Mouse (Mus musculus): ENCODE data around the gene Hmg20b. TPM values are rescaled to one million over a fixed set of nuclear protein-coding genes. Genes with fewer than 3 reads are reported as not detected.
A peak's percentile ranks its signal among the peaks of the same experiment; 100 is the strongest.

The Hmg20b gene
- 10 to 100 TPM; 21.4 to 23.3 TPM for total RNA-seq (2021)
- long read RNA-seq, experiment 1, transcript Hmg20b-201 (9 exons, 1,621 nt), result minor isoform, 10 of 39 reads
- long read RNA-seq, experiment 1, transcript Hmg20b-202 (10 exons, 1,463 nt), result major isoform, 14 of 39 reads
- long read RNA-seq, experiment 1, partial matches to known transcripts, result 2 of 39 reads
- long read RNA-seq, experiment 1, other reads (novel, unspliced or antisense), result 8 of 39 reads
- long read RNA-seq, experiment 2, transcript Hmg20b-201 (9 exons, 1,621 nt), result major isoform, 9 of 20 reads
- long read RNA-seq, experiment 2, transcript Hmg20b-202 (10 exons, 1,463 nt), result minor isoform, 6 of 20 reads
- long read RNA-seq, experiment 2, partial matches to known transcripts, result 0 of 20 reads
- long read RNA-seq, experiment 2, other reads (novel, unspliced or antisense), result 3 of 20 reads

DNA sequence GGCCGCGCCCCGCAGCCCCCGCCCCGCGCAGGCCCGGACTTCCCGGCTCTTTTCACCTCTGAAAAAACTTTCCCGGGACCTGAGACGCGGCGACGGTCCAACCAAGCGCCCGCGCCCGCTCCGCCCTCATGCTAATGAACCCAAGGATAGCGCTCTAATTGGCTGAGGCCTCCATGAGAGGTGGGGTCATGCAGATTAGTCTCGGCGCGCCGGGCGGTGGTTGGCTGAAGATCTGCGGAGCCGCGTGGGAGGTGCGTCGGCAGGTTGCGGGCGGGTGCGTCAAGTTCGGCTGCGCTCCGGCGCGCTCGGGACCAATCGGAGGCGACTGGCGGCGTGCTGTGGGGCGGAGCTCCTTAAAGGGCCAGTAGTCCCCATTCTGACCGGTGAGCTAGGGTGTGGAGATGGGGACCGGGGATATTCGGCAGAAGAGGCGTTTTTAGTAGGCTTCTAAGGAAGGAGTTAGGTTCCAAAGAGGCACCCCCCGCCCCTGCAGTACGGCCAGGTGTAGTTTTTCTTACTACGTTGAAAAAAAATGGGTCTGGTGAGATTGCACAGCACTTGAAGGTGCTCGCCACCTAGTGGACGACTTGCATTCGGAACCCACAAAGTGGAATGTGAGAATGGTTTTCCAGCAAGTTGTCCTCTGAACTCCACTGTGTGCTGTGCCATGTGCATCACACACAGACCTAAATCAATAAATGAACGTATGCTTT, at the start of gene Hmg20b:
Gene Hmg20b, minus strand, starts transcription at position 130 of the 713 bp plus-strand sequence.
- intact Hi-C loops (cut with DNase I), result no loop called here
- DNase-seq (ENCODE audit: low spot score in 2 of 2), result peak; percentile 100

DNA sequence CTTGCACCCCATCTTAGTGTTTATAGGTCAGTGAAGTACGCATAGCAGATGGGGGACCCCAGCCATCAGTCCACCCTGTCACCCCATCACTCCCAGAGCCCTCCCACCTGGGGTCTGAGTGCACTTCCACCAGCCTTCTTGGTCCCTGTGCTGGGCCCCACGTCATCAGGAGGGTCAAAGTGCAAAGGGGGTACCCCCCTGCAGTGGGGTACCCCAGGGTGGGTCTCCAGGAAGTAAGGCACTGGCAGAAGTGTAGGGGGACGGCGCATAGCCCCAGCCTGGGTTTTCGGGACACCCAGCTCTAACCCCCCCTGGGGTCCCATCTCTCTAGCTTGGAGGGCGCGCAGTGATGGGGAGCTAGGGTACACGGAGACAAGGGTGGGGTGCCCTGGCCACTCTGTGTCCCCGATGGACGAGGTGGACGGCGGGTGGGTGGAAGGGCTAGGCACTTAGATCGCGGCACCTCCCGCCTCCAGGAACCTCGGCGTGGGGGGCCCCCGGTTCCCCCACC, 49.6 kb upstream of the Hmg20b start:
- no peak for DNase-seq (ENCODE audit: low spot score in 2 of 2)
- intact Hi-C loops (cut with DNase I), result loop anchor here (10.0 kb wide), 1 partner anchor 155 kb away; the partner anchor contains the start of gene Aes

DNA sequence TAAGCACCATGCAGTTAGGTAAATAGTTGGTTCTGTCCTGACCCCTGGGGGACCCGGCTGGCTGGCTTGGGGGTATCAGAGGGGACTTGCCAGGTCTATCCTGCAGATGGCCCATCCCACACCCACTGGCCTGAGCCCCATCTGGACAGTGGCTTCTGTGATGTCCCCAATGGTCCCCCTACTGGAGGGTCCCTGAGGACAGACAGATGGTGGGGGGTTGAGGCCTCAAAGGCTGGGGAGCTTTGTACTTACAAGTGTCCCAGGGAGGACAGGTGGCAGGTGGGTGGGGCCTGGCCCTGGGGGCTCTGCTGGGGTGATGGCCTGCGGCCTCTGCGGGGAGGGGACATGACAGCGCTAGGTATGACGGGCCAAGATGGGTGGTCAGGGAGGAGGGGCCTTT, 49.0 kb upstream of the Hmg20b start:
- no peak for DNase-seq (ENCODE audit: low spot score in 2 of 2)
- intact Hi-C loops (cut with DNase I), result loop anchor here (10.0 kb wide), 1 partner anchor 156 kb away; the partner anchor contains the start of gene Aes

DNA sequence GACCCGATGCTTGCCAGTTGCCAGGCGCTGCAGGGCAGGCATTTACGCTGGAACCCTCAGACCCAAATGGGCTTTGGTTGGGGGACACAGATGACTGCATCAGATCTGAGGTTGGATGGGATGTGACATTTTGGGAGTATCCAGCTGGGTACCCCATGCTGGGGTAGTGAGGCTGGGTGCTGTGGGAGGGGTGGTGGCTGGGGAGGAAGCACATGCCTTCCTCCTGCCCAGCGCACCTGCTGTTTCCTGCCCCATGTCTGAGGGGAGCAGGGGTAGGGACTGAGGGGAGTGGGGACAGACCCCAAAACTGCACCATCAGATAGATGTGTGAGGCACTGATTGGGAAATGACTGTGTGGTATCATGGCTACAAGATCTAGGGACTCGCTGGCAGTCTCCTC, 46.5 kb upstream of the Hmg20b start:
- intact Hi-C loops (cut with DNase I), result loop anchor here (10.0 kb wide), 1 partner anchor 158 kb away; the partner anchor contains the start of gene Aes
- no peak for DNase-seq (ENCODE audit: low spot score in 2 of 2)

DNA sequence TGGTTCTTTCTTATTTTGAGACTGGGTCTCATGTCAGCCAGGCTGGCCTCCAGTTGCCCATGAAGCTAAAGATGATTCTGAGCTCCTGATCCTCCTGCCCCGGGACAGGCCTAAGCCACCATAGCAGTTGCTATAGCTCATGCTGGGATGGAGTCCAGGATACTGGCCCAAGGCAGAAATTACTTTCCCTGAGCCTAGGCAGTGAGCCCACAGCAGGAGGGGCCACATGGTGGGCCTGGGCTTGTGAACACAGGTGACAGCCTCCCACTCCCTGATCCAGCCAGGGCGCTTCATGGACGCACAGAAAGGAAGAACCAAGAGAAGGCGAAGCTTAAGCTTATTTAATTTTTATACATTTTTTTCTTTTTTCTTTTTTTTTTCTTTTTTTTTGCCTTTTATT, 45.6 kb upstream of the Hmg20b start:
- intact Hi-C loops (cut with DNase I), result loop anchor here (2.0 to 10.0 kb wide), 2 partner anchors 55 to 159 kb away; partner anchors contain the start of gene Aes

DNA sequence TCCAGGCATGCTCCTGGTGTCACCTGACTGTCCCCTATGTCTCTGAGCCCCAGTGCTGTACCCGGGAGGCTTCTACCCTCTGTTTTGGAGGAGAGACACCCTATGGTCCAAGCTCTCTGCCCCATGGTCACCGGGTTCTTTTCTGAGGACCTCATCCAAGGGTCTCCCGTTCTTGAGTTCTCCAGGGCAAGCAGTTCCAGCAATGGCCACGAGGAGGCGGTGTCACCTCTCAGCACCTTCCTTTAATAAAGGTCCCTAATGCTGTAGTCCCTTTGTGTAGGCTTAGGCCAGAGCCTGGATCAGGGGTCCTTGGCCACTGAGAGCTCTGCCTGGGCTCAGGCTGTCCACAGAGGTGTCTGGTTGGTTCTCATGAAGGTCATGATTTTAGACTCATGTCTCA, 44.8 kb upstream of the Hmg20b start:
- peak; percentile 55 to 74 for DNase-seq (ENCODE audit: low spot score in 2 of 2)
- intact Hi-C loops (cut with DNase I), result loop anchor here (2.0 to 10.0 kb wide), 2 partner anchors 56 to 160 kb away; partner anchors contain the start of gene Aes

More for the DNA sequence above, 45.6 kb upstream of the Hmg20b start:
- no peak for DNase-seq (ENCODE audit: low spot score in 2 of 2)

DNA sequence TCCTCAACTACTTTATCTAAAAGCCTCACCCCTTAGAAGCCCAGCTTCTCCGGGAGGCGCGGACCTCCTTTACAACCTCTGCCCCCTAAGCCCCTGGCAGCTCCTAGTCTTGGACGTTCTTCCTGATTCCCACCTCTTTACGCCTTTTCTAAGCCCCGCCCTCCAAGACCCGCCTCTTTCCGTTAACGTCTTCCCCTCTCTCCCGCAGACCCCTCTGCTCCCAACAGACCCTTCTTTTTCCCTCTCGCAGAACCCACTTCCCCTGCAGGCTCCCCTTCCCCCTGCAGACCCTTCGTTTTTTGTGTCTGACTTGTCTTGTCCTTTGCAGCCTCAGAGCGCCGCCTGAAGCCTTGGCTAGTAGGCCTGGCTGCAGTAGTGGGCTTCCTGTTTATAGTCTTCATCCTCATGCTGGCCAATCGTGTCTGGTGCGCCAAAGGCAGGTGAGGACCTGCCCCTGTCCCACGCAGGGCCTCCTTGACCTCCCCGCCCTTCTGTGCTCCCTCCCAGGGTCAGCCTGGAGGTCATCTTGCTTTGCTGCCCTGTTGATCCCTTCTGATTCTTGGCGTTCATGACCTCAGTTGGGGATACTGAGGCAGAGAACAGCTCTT, 43.3 kb upstream of the Hmg20b start:
- no peak for DNase-seq (ENCODE audit: low spot score in 2 of 2)
- intact Hi-C loops (cut with DNase I), result loop anchor here (2.0 to 10.0 kb wide), 2 partner anchors 57 to 161 kb away; partner anchors contain the start of gene Aes

DNA sequence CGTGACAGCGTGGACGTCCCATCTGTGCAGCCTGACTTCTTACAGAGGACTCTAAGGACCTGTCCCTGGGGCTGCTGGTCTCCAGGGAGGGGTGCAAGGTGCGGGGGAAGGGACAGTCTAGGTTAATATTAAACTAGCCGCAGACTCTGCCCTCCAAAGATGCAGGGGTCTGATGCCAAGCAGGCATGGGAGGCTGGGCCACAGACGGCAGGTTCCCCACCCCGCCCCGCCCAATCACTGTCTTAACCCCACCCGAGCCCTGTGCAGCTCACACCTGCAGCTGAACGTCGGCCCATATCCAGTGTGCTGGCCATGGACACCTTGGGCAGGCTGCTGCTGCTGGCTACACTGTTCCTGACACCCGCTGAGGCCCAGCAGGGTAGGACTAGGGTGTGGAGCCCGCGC, 42.5 kb upstream of the Hmg20b start, which contains the start of gene Smim24:
Gene Smim24, plus strand, starts transcription at position 271 of the 405 bp plus-strand sequence.
- no peak for DNase-seq (ENCODE audit: low spot score in 2 of 2)
- intact Hi-C loops (cut with DNase I), result loop anchor here (10.0 kb wide), 1 partner anchor 162 kb away; the partner anchor contains the start of gene Aes

DNA sequence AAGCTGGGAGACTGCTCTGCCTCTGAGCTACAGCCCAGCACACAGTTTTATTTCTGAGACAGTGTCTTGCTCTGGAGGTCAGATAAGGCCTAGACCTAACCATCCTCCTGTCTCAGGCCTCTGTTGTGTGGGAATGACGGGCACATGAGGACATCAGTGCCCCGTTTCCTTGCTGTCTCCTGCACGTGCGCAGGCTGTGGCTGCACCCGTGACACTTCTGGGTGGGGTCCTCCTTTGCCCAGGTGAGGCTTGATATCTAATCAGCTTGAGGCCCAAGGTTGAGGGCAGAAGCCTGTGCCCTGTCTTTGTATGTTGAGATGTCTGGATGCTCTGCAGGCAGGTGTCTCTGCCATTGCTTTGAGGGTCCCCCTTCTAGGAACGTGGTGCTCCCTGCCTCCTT, 42.0 kb upstream of the Hmg20b start:
- intact Hi-C loops (cut with DNase I), result loop anchor here (10.0 kb wide), 1 partner anchor 163 kb away; the partner anchor contains the start of gene Aes
- DNase-seq (ENCODE audit: low spot score in 2 of 2), result no peak

DNA sequence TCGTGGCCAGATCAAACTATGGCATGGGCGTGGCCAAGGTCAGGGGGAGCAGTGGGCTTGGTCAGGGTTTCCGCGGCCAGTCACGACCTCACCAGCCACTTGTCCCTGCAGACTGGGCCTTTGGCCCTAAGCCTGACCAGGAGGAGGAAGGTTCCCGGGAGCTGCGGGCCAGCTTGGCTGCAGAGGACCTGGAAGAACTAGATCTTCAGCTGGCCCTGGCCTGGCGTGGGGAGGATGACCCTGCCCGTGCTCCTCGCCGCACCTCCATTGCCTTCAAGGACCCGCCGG, 40.3 kb upstream of the Hmg20b start:
- intact Hi-C loops (cut with DNase I), result loop anchor here (10.0 kb wide), 1 partner anchor 164 kb away; the partner anchor contains the start of gene Aes
- DNase-seq (ENCODE audit: low spot score in 2 of 2), result no peak

DNA sequence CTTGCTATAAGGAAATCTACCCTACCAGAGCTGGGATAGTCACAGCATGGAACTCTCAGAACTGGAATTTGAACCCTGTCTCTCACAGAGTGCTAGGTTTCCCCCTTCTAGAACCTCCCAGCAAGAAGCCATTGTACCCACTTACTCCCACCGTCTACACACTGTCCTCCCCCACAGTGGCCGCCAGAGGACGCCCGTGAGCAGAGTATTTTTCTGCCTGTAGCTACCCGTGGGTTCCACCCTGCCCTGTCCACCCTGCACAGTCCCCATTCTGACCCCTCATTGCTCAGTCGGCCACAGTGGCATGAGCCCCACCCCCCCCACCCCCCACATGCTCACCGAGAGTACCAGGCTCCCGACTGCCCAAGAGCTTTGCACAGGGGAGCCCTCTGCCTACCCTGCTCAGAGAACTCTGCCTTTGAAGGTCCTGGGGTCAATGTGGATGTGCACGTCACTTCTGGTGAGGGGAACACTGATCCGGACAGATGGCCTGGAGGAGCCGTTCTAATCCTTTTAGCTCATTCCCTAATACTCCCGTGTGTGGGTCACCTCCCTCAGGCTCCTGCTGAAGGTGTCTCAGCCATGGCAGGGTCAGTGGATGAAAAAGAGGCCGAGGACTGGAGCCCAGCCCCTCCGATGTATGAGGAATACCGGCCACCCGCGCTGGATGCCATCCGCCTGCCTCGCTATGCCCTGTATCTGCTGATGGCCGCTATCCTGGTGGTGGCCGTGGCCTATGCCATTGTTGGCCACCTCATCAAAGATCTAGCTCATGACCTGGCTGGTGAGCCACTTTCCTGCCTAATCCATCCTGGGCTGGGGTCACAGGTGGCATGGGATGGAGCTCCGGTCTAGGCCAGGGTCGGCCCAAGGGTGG, 39.8 kb upstream of the Hmg20b start:
- intact Hi-C loops (cut with DNase I), result loop anchor here (10.0 kb wide), 1 partner anchor 165 kb away; the partner anchor contains the start of gene Aes
- peak; percentile 71 to 77 for DNase-seq (ENCODE audit: low spot score in 2 of 2)

DNA sequence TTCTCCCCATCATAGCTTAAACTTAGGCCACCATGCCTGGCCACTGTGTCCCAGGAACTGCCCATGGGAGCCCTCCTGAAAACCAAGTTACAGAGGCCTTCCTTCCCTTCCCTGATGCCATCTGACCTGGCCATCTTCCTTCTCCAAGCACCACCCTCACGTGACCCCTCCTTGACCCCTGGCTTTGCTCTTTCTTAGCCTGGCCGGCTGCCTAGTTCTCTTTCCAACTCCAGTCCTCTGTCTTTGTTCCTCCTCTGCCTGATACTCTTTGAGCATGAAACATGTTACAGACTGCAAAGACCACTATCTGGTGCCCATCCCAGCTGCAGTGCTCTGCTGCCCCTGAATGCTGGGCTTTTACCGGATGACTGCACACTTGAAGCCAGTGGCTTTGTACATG, 39.1 kb upstream of the Hmg20b start:
- intact Hi-C loops (cut with DNase I), result no loop called here

DNA sequence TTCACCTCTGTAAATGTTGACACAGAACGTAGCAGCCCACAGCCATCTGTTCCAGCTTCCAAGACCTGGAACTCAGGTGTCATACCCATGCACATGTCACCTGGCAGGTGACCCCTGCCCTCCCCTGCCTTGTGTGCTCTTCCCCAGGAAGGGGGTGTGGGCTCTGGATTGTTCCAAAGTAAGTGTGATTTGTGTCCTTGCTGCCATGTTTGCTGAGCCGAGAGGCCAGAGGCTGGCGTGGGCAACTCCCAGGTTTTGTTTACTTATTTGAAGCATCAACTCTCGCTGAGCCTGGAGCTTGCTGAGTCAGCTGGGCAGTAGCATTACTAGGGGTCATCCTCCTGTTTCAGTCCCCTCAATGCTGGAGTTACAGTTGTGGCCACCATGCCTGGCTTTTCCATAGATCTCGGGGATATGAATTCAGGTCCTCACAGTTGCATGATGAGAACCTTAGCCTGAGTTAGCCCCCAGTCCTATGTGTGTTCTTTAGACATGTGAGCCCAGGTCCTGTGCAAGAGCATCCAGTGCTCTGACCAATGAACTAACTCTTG, 38.3 kb upstream of the Hmg20b start, which contains the start of gene Gm48552:
Gene Gm48552, plus strand, starts transcription at position 501 of the 551 bp plus-strand sequence.
- intact Hi-C loops (cut with DNase I), result no loop called here

More for the DNA sequence above, 39.1 kb upstream of the Hmg20b start:
- DNase-seq (ENCODE audit: low spot score in 2 of 2), result no peak

DNA sequence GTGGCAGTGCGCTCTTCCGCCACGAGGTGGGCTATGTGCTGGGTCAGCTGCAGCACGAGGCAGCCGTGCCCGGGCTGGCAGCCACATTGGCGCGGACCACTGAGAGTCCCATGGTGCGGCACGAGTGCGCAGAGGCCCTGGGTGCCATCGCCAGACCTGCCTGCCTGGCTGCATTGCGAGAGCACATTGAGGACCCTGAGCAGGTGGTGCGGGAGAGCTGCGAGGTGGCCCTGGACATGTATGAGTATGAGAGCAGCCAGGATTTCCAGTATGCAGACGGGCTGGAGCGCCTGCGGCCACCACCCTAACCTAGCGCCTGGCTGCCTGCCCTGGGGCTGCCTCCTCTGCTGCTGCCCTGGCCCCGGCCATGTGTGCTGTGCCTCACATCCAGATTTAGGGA, 37.4 kb upstream of the Hmg20b start:
- intact Hi-C loops (cut with DNase I), result no loop called here
- DNase-seq (ENCODE audit: low spot score in 2 of 2), result no peak

More for the DNA sequence above, 38.3 kb upstream of the Hmg20b start, which contains the start of gene Gm48552:
- no peak for DNase-seq (ENCODE audit: low spot score in 2 of 2)

DNA sequence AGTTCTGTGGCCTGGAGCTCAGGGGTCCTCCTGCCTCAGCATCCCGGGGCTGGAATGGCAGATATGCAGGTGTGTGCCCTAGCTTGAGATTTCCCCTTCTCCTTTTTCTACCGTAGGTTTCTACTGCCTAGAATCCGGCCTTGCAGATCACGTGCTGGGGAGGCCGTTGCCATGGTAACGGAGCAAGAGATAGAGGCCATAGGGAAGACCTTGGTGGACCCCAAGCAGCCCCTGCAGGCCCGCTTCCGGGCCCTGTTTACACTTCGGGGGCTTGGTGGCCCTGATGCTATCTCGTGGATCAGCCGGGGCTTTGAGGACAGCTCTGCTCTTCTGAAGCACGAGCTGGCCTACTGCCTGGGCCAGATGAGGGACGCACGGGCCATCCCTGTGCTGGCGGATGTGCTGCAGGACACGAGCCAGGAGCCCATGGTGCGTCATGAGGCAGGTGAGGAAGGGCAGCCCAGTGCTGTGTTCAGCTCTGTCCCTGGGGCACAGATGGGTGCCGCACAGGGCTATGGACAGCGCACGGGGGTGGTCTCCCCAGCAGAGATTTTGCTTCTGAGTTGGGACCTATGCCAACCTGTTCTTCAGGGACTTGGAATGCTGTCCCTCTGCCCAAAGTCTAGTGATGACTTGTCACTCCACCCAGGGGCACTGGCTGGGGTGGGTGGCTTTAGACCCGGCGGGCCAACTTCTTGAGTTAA, 35.5 kb upstream of the Hmg20b start:
- DNase-seq (ENCODE audit: low spot score in 2 of 2), result no peak
- intact Hi-C loops (cut with DNase I), result no loop called here

DNA sequence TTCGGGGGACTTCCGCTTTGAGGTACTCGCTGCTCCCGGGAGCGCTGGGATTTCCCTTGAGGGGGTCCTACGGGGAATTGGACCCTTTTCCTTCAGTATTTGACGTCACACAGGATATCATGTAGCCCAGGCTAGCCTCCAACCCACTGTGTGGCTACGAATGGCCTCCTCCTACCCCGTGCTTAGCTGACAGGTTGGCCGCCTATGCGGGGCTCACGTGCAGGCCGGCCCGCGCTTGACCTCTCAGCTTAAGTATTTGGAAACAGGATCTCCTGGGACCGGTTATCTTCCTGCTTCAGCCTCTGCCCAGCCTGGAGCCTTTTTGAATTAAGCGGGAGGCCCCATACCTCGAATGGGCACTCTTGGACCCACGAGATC, 34.3 kb upstream of the Hmg20b start:
- intact Hi-C loops (cut with DNase I), result no loop called here
- no peak for DNase-seq (ENCODE audit: low spot score in 2 of 2)

DNA sequence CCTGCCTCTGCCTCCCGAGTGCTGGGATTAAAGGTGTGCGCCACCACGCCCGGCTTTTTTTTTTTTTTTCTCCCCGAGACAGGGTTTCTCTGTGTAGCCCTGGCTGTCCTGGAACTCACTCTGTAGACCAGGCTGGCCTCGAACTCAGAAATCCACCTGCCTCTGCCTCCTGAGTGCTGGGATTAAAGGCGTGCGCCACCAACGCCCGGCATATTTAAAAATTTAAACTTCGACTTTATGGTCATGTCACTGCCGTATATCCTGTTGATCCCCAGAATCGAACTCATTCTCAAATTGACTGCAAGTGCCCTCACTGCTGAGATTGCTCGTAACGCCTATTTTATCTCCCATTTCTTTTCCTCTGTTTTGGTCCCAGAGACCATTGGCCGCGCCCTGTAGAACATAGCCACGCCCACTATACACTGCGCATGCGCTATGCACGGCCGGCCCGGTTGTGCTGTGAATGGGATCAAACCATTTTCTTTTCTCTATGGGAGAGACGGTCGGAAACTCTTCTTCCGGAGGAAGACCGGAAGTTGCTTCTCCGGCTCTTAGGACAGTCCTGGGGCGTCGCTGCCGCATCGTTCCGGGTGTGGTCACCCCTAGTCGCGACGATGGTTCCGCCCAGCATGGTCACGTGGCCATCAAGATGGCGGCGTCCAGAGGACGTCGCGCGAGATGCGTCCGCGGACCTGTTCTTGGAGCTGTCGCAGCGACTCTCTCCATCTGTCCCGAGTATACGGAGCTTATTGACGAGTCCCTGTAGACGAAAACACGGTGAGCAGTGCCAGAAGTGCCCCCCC, 33.7 kb upstream of the Hmg20b start, which contains the start of the genes Dohh and Gm48551:
Gene Dohh, plus strand, starts transcription at position 627 of the 803 bp plus-strand sequence.
Gene Gm48551, plus strand, starts transcription at position 665 of the 803 bp plus-strand sequence.
- intact Hi-C loops (cut with DNase I), result no loop called here

More for the DNA sequence above, 33.7 kb upstream of the Hmg20b start, which contains the start of the genes Dohh and Gm48551:
- peak; percentile 99 for DNase-seq (ENCODE audit: low spot score in 2 of 2)
